In the genomic region with DNA sequence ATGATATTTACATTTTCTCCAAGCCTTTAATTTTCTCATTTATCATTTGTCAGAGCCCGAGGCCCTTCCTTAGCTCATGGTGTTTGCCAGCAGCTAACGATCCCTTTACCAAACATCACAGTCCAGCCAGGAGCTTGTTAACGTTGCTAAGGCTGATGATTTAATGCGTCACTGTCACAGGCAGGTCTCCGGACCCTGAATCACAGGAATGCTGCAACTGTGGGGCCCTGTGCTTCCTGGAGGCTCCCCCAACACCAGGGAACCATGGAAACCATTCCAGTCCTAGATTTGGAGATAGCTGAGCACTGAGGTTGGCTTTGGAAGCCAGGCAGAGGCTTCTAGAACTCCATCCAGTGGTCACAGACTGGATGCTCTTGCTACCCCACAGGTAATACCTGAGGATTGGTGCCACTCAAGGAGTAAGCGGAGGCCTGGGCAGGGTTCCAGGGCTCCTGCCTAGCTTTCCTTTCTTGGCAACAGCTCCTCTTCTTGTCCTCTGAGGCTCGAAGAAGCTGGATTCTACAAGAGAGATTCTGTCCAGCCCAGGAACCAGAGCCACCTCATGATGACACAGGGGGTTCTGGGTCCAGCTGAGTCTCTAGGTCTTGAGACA, we compare ENCODE assay signal across 13 mouse cellular contexts.
A peak's percentile ranks its signal among the peaks of the same experiment; 100 is the strongest.
DNase-seq lines count a peak whose midpoint lies in the region; ATAC-seq and TF ChIP-seq lines count a peak whose summit lies in the region.
"Had no signal": no experiment of that assay in that cellular context is flagged by ENCODE, and none has a peak within 500 bp of the region (broad histone marks: within the 10 kb centered on the region; RNA-seq: fewer than 3 reads in every experiment).

No protein-coding gene starts in this region.

- peak overlapping the region; percentile 30 for H3K27ac ChIP-seq in heart, embryonic 10.5 days
- no peak overlapping the region for H3K27ac ChIP-seq in heart, adult 2 months
- peak overlapping the region; percentile 47 for H3K27ac ChIP-seq in hindbrain, embryonic 14.5 days
- peak overlapping the region; percentile 10; the same call in 1 of the 2 replicates for H3K27ac ChIP-seq in midbrain, embryonic 15.5 days
- no peak overlapping the region for H3K27ac ChIP-seq in gastrocnemius, adult 2 months

- 41% methylated on average over 7 of the region's 7 CpGs for WGBS in heart, embryonic 10.5 days
- 49% methylated on average over 7 of the region's 7 CpGs for WGBS in heart, adult 2 months
- WGBS in hindbrain, embryonic 14.5 days = 28% methylated on average over 7 of the region's 7 CpGs
- 40% methylated on average over 7 of the region's 7 CpGs for WGBS in midbrain, embryonic 15.5 days

- H3K4me1 ChIP-seq in heart, embryonic 10.5 days = peaks cover 30% of the 10 kb centered on the region
- peaks cover 6% of the 10 kb centered on the region for H3K4me1 ChIP-seq in heart, adult 2 months (ENCODE audit: control insufficient read depth, insufficient read depth, low read length)
- H3K4me1 ChIP-seq in hindbrain, embryonic 14.5 days (replicated peaks; ENCODE audit: control insufficient read depth, insufficient read depth, low read length) = peaks cover 10% of the 10 kb centered on the region
- peaks cover 10% of the 10 kb centered on the region for H3K4me1 ChIP-seq in midbrain, embryonic 15.5 days
- H3K4me1 ChIP-seq: megakaryocyte, embryonic 14.5 days had no signal

- no peak for TF ChIP-seq CTCF in heart, adult 2 months (IDR thresholded peaks at IDR 0.05)
- TF ChIP-seq CTCF in gastrocnemius, adult 2 months (IDR thresholded peaks at IDR 0.05) = no peak

- H3K79me2 ChIP-seq in heart, adult 2 months (replicated peaks; ENCODE audit: control insufficient read depth, insufficient read depth, low read length) = no peaks in the 10 kb centered on the region

- no peaks in the 10 kb centered on the region for H3K27me3 ChIP-seq in heart, embryonic 10.5 days (ENCODE audit: insufficient read depth, poor library complexity, severe bottlenecking)
- no peaks in the 10 kb centered on the region for H3K27me3 ChIP-seq in heart, adult 2 months (ENCODE audit: control insufficient read depth, insufficient read depth, low read length)
- no peaks in the 10 kb centered on the region for H3K27me3 ChIP-seq in hindbrain, embryonic 14.5 days (ENCODE audit: control insufficient read depth, insufficient read depth, low read length)
- H3K27me3 ChIP-seq in midbrain, embryonic 15.5 days (replicated peaks) = no peaks in the 10 kb centered on the region

- intact Hi-C loops in heart, adult 2 months (cut with DNase I) = no loop called here
- intact Hi-C loops in gastrocnemius, adult 2 months (cut with DNase I) = no loop called here

- H3K9me3 ChIP-seq in heart, embryonic 10.5 days = no peaks in the 10 kb centered on the region
- H3K9me3 ChIP-seq in hindbrain, embryonic 14.5 days (ENCODE audit: control insufficient read depth, low read length) = no peaks in the 10 kb centered on the region
- no peaks in the 10 kb centered on the region for H3K9me3 ChIP-seq in midbrain, embryonic 15.5 days
- H3K9me3 ChIP-seq: megakaryocyte, embryonic 14.5 days had no signal

- H3K4me2 ChIP-seq in hindbrain, embryonic 14.5 days (replicated peaks) = no peak overlapping the region
- H3K4me2 ChIP-seq in midbrain, embryonic 15.5 days = no peak overlapping the region

- no peak for DNase-seq in heart, embryonic 10.5 days (ENCODE audit: low spot score)
- DNase-seq in heart, adult 2 months = no peak
- DNase-seq in brain, adult 2 months (ENCODE audit: low read depth, low spot score) = peak; percentile 50
- DNase-seq in hindbrain, embryonic 14.5 days (ENCODE audit: low spot score) = peak; percentile 42
- no peak for DNase-seq in layer of hippocampus, adult 8-10 months (ENCODE audit: low spot score in 2 of 2)
- no peak for DNase-seq in adrenal gland, postnatal 4 days (ENCODE audit: low spot score in 2 of 2)
- no peak for DNase-seq in gastrocnemius, adult 2 months
- DNase-seq: adrenal gland, adult 8-10 months; cerebellum, adult 11-12 months; liver, postnatal 0 days; thymus, adult 18-20 months had no signal

- TF ChIP-seq POLR2A in heart, adult 2 months (IDR thresholded peaks at IDR 0.05; ENCODE audit: insufficient read depth, low read depth, low read length) = no peak

- no peak overlapping the region for H3K9ac ChIP-seq in heart, adult 2 months (ENCODE audit: low read depth, low read length)
- no peak overlapping the region for H3K9ac ChIP-seq in hindbrain, embryonic 14.5 days
- no peak overlapping the region for H3K9ac ChIP-seq in midbrain, embryonic 15.5 days
- H3K9ac ChIP-seq: liver, postnatal 0 days had no signal

- ATAC-seq in hindbrain, embryonic 14.5 days (ENCODE audit: low FRiP score) = no peak
- ATAC-seq in midbrain, embryonic 15.5 days (replicated peaks) = no peak
- ATAC-seq: liver, postnatal 0 days had no signal

- H3K4me3 ChIP-seq in heart, embryonic 10.5 days = no peak overlapping the region
- H3K4me3 ChIP-seq in heart, adult 2 months = no peak overlapping the region
- no peak overlapping the region for H3K4me3 ChIP-seq in hindbrain, embryonic 14.5 days (replicated peaks; ENCODE audit: low read length)
- H3K4me3 ChIP-seq in midbrain, embryonic 15.5 days = no peak overlapping the region
- no peak overlapping the region for H3K4me3 ChIP-seq in gastrocnemius, adult 2 months
- H3K4me3 ChIP-seq: megakaryocyte, embryonic 14.5 days had no signal

- TF ChIP-seq EP300 in heart, adult 2 months (IDR thresholded peaks at IDR 0.05; ENCODE audit: insufficient read depth, low read depth, low read length) = no peak

- H3K36me3 ChIP-seq in heart, embryonic 10.5 days = no peaks in the 10 kb centered on the region
- H3K36me3 ChIP-seq in heart, adult 2 months (ENCODE audit: control insufficient read depth, insufficient read depth, low read length) = no peaks in the 10 kb centered on the region
- H3K36me3 ChIP-seq in hindbrain, embryonic 14.5 days (replicated peaks; ENCODE audit: control insufficient read depth, insufficient read depth) = no peaks in the 10 kb centered on the region
- H3K36me3 ChIP-seq in midbrain, embryonic 15.5 days (replicated peaks) = no peaks in the 10 kb centered on the region

Comparison
In these comparisons a context has a peak if more than half of its experiments do, and no peak if none do; other contexts are left out.
1. H3K27ac ChIP-seq: peak in heart, embryonic 10.5 days (single experiment), hindbrain, embryonic 14.5 days (single experiment) and midbrain, embryonic 15.5 days (single experiment); none in heart, adult 2 months (single experiment) and gastrocnemius, adult 2 months (single experiment).
2. DNase-seq: peak in brain, adult 2 months (single experiment) and hindbrain, embryonic 14.5 days (single experiment); none in heart, embryonic 10.5 days (single experiment), heart, adult 2 months (0 of 2), layer of hippocampus, adult 8-10 months (0 of 2), adrenal gland, postnatal 4 days (0 of 2) and gastrocnemius, adult 2 months (single experiment).